Mouse (Mus musculus) C2C12 (cell line): Measurements from ENCODE around the gene Pde6h.

Experiments
- CEBPB ChIP-seq: IDR thresholded peaks from one replicate; pipeline ENCODE4 v1.6.1; 2011; ENCODE audit warnings: low read depth, mild to moderate bottlenecking, control low read depth, moderate library complexity
- CTCF ChIP-seq: IDR thresholded peaks from one replicate; pipeline ENCODE4 v1.5.1; 2011; ENCODE audit not compliant: control insufficient read depth, insufficient read depth, insufficient read length
- FOSL1 ChIP-seq: IDR thresholded peaks from one replicate; pipeline ENCODE4 v1.8.0; 2011; ENCODE audit warnings: mild to moderate bottlenecking, low read length; ENCODE audit not compliant: poor library complexity, insufficient read depth, severe bottlenecking
- MAX ChIP-seq: IDR thresholded peaks from one replicate; pipeline ENCODE4 v1.6.1; 2011; ENCODE audit warnings: mild to moderate bottlenecking, control low read depth
- MYOD1 ChIP-seq: IDR thresholded peaks from one replicate; pipeline ENCODE4 v1.6.1; 2011; ENCODE audit warnings: low read depth; ENCODE audit not compliant: control insufficient read depth, insufficient read length
- MYOG ChIP-seq: IDR thresholded peaks from one replicate; pipeline ENCODE4 v1.6.1; 2011; ENCODE audit not compliant: control insufficient read depth, insufficient read length; ENCODE audit errors: extremely low read depth
- USF1 ChIP-seq: IDR thresholded peaks from one replicate; pipeline ENCODE4 v1.6.1; 2011; ENCODE audit warnings: low read depth, mild to moderate bottlenecking, control low read depth, moderate library complexity

GRCm38 (mm10) chr6:136874599-136874998, 49.0 kb upstream of the Pde6h start:
- TF ChIP-seq CTCF (no peak), MYOG (no peak), USF1 (no peak), FOSL1 (no peak), MAX (no peak), CEBPB (no peak), MYOD1 (no peak)
